Mouse (Mus musculus) cerebellum, postnatal 25 days (tissue): Measurements from ENCODE around the gene Dhx9.
"Not testable (repeated sequence)": the region's sequence is repeated elsewhere in the genome, so short reads cannot be mapped to it uniquely, and the experiment has no call there.

Source experiments
- DNase-seq, 2 experiments: peaks; one replicate each; pipeline ENCODE4 v3.0.0; 2021; ENCODE audit warnings: mixed read lengths in 2 of 2

Dhx9 gene

GRCm38 (mm10) chr1:153416271-153416832, 71.1 kb downstream of the Dhx9 start:
- DNase-seq, result not testable (repeated sequence)

GRCm38 (mm10) chr1:153415742-153416141, 71.7 kb downstream of the Dhx9 start:
- DNase-seq, result not testable (repeated sequence)

- DNase-seq, result no peak
Observed at GRCm38 (mm10) chr1:153414962-153415361, 72.5 kb downstream of the Dhx9 start.

- peak; percentile 26 for DNase-seq
Observed at GRCm38 (mm10) chr1:153414114-153414723, 73.2 kb downstream of the Dhx9 start.

- not testable (repeated sequence) for DNase-seq
Observed at GRCm38 (mm10) chr1:153413397-153414020, 74.0 kb downstream of the Dhx9 start.

- DNase-seq, result not testable (repeated sequence)
Observed at GRCm38 (mm10) chr1:153412663-153413396, 74.6 kb downstream of the Dhx9 start.

- no peak for DNase-seq
Observed at GRCm38 (mm10) chr1:153411723-153412122, 75.7 kb downstream of the Dhx9 start.

- not testable (repeated sequence) for DNase-seq
Observed at GRCm38 (mm10) chr1:153410915-153411314, 76.5 kb downstream of the Dhx9 start.

- not testable (repeated sequence) for DNase-seq
Observed at GRCm38 (mm10) chr1:153408296-153408695, 79.2 kb downstream of the Dhx9 start.

GRCm38 (mm10) chr1:153407641-153408040, 79.8 kb downstream of the Dhx9 start:
- DNase-seq, result not testable (repeated sequence)
